Mouse (Mus musculus) mesoderm, embryonic 11.5 days (tissue): Measurements from ENCODE around the gene Ypel3.

Source experiments
- DNase-seq: peaks from one replicate; pipeline ENCODE4 v3.0.0-alpha.2; 2012; ENCODE audit warnings: low read depth, low spot score

Ypel3 gene

GRCm38 (mm10) chr7:126809723-126810369, 33.1 kb downstream of the Ypel3 start:
- no peak for DNase-seq

- DNase-seq: no peak
Measured at GRCm38 (mm10) chr7:126815726-126816222, 39.0 kb downstream of the Ypel3 start.

DNA sequence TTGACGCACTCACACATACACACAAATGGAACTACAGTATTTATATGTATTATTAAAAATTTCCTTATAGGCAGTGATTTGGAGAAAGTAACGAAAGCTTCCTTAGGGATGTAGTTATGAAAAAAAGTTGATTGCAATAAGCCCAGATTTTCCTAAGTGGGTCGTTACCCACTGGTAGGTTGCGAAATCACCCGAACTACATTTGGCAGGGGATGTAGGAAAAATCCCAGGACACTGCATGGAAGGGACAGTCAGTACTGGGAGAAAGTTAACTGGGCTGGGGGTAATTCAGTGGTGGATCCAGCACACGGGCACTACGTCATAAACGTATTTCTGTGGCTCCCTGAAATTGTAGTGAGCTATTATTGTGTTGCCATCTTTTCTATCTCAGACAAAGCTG, 39.7 kb downstream of the Ypel3 start:
- DNase-seq: no peak

- DNase-seq: no peak
Measured at GRCm38 (mm10) chr7:126817595-126817994, 40.8 kb downstream of the Ypel3 start.

- DNase-seq: no peak
Measured at GRCm38 (mm10) chr7:126818818-126819217, 42.1 kb downstream of the Ypel3 start.

GRCm38 (mm10) chr7:126821835-126822511, 45.2 kb downstream of the Ypel3 start:
- peak; percentile 86 for DNase-seq

- DNase-seq: no peak
Measured at GRCm38 (mm10) chr7:126822741-126823140, 46.0 kb downstream of the Ypel3 start.

DNA sequence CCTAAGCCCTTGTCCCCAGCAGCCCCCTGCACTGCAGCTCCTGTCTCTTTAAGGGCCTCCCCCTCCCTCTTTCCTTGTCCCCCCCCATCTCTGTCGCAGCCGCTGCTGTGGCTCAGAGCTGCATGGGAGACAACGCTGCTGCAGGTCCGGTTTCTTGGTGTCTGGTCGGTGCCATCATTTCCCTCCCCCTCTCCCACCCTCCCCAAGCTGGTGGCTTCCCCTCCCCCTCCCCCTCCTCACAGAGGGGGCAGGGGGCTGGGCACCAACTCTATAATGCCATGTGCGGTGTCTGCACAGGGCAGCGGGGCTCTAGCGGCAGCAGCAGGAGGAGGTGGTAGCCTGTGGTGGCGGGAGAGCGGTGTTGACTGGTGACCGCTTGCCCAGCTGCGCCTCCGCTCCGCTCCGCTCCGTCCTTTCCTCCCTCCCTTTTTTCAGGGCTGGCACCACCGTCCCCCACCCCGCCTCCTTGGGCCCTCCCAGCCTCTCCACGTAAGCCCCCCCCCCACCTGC, 46.5 kb downstream of the Ypel3 start:
- DNase-seq: no peak

DNA sequence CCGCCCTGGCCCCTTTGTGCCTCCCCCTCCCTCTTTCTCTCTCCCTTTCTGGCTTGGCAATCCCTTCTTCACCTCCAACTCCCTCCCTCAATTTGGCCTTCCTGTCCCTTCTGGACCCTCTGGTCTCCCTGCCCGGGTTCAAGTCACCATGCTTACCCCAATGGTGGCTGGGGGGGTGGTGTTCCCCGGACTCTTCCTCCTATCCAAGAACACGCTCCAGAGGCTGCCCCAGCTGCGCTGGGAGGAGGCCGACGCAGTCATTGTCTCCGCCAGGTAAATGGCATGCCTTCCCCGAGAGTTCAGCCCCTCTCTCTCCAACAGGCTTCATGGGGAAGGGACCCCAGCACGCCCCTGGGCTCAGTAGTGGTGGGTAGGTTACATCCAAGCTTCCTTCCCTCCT, 47.2 kb downstream of the Ypel3 start:
- no peak for DNase-seq

DNA sequence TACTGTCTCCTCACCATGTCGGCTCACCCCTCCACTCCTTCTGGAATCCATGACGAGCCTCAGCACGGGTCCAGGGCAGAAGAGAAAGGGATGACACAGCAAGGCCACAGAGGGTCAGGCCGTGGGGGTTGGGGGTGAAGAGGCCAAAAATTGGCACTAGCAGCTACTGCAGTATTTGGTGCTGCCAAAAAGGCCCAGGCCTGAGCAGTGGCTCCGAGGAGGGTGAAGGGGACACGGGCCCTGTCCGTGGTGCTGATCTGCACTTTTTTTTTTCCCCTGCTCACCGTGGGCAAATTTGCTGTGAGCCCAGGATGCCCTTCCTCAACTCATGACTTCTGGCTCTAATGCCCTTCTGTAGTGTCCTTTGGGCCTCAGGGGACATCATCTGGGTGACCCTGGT, 48.6 kb downstream of the Ypel3 start:
- no peak for DNase-seq

DNA sequence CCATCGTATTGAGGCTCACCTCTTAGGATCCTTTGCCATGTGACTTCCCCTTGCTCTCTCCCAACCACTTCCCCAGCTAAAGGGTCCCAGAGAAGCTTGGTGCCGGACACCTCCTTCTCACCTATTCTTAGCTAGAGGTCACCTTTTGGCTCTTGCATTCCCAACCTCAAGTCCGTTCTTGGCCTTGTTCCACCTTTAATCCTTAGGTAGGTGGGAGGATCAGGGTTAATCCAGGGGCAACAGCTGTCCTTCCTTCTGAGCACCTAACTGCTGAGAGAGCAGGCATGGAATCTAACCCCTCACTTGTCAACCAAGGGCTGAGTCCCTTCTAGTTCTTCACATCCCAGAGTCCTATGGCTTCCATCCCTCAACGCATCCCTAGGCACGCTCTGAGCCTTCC, 49.2 kb downstream of the Ypel3 start:
- DNase-seq: no peak
